Mouse (Mus musculus): ENCODE measurements at regions not wholly inside any gene's neighbourhood (a gene's known extent, or its start where the extent isn't known, plus 50 kb on each side); places are given as distances from the start of the nearest gene placed in this dataset.

GRCm38 (mm10) chr11:6987995-6988394 lies 75.3 kb upstream of the Adcy1 start:
- H3K9me3 ChIP-seq (ENCODE audit: control insufficient read depth, low read length), result no peaks in the 10 kb centered on the region; the same call in 1 of the 2 replicates
- no peak overlapping the region for H3K4me3 ChIP-seq (ENCODE audit: low read depth, low read length)
- H3K4me2 ChIP-seq (ENCODE audit: low read depth, severe bottlenecking), result no peak overlapping the region
- no peaks in the 10 kb centered on the region for H3K36me3 ChIP-seq (ENCODE audit: control insufficient read depth, insufficient read depth, low read length)
- no peak for ATAC-seq (ENCODE audit: insufficient number of reproducible peaks, low FRiP score, low TSS enrichment, low read depth)
- H3K27ac ChIP-seq (replicated peaks; ENCODE audit: low read depth, low read length), result no peak overlapping the region
- WGBS, result 69% methylated on average over 2 of the region's 2 CpGs
- DNase-seq (ENCODE audit: low spot score), result no peak
- H3K4me1 ChIP-seq (ENCODE audit: control insufficient read depth, insufficient read depth, low read length), result peaks cover 5% of the 10 kb centered on the region; the same call in 1 of the 2 replicates
- no peaks in the 10 kb centered on the region for H3K27me3 ChIP-seq (ENCODE audit: control insufficient read depth, insufficient read depth, low read length)
- H3K9ac ChIP-seq (ENCODE audit: low read length), result no peak overlapping the region

- Histone ChIP-seq H3K27ac (replicated peaks; ENCODE audit: low read depth, low read length) (no peak overlapping the region), H3K9ac (ENCODE audit: low read length) (no peak overlapping the region), H3K4me1 (ENCODE audit: control insufficient read depth, insufficient read depth, low read length) (peaks cover 5% of the 10 kb centered on the region; the same call in 1 of the 2 replicates), H3K27me3 (ENCODE audit: control insufficient read depth, insufficient read depth, low read length) (no peaks in the 10 kb centered on the region), H3K36me3 (ENCODE audit: control insufficient read depth, insufficient read depth, low read length) (no peaks in the 10 kb centered on the region), H3K4me2 (ENCODE audit: low read depth, severe bottlenecking) (no peak overlapping the region), H3K9me3 (ENCODE audit: control insufficient read depth, low read length) (no peaks in the 10 kb centered on the region; the same call in 1 of the 2 replicates), H3K4me3 (ENCODE audit: low read depth, low read length) (no peak overlapping the region)
- DNase-seq (ENCODE audit: low spot score), result no peak
- no peak for ATAC-seq (ENCODE audit: insufficient number of reproducible peaks, low FRiP score, low TSS enrichment, low read depth)
- 91% methylated on average over 1 of the region's 1 CpGs for WGBS
Observed at GRCm38 (mm10) chr11:6987105-6987504, 76.2 kb upstream of the Adcy1 start.

GRCm38 (mm10) chr11:6982076-6982475 lies 81.2 kb upstream of the Adcy1 start:
- ATAC-seq (ENCODE audit: insufficient number of reproducible peaks, low FRiP score, low TSS enrichment, low read depth) (no peak), DNase-seq (ENCODE audit: low spot score) (no peak)
- H3K27ac ChIP-seq (replicated peaks; ENCODE audit: low read depth, low read length), result no peak overlapping the region
- no peaks in the 10 kb centered on the region for H3K4me1 ChIP-seq (ENCODE audit: control insufficient read depth, insufficient read depth, low read length)
- H3K4me3 ChIP-seq (ENCODE audit: low read depth, low read length), result no peak overlapping the region
- H3K36me3 ChIP-seq (ENCODE audit: control insufficient read depth, insufficient read depth, low read length), result no peaks in the 10 kb centered on the region
- no peaks in the 10 kb centered on the region for H3K27me3 ChIP-seq (ENCODE audit: control insufficient read depth, insufficient read depth, low read length)
- no peaks in the 10 kb centered on the region; the same call in 1 of the 2 replicates for H3K9me3 ChIP-seq (ENCODE audit: control insufficient read depth, low read length)
- 92% methylated on average over 7 of the region's 7 CpGs for WGBS
- no peak overlapping the region for H3K4me2 ChIP-seq (ENCODE audit: low read depth, severe bottlenecking)
- no peak overlapping the region for H3K9ac ChIP-seq (ENCODE audit: low read length)

GRCm38 (mm10) chr11:6979656-6980055 lies 83.6 kb upstream of the Adcy1 start:
- Histone ChIP-seq H3K4me3 (ENCODE audit: low read depth, low read length) (no peak overlapping the region), H3K36me3 (ENCODE audit: control insufficient read depth, insufficient read depth, low read length) (no peaks in the 10 kb centered on the region), H3K9me3 (ENCODE audit: control insufficient read depth, low read length) (no peaks in the 10 kb centered on the region; the same call in 1 of the 2 replicates), H3K4me1 (ENCODE audit: control insufficient read depth, insufficient read depth, low read length) (no peaks in the 10 kb centered on the region), H3K9ac (ENCODE audit: low read length) (no peak overlapping the region), H3K27ac (replicated peaks; ENCODE audit: low read depth, low read length) (no peak overlapping the region), H3K27me3 (ENCODE audit: control insufficient read depth, insufficient read depth, low read length) (no peaks in the 10 kb centered on the region), H3K4me2 (ENCODE audit: low read depth, severe bottlenecking) (no peak overlapping the region)
- ATAC-seq (ENCODE audit: insufficient number of reproducible peaks, low FRiP score, low TSS enrichment, low read depth) (no peak), DNase-seq (ENCODE audit: low spot score) (no peak)
- WGBS, result 90% methylated on average over 3 of the region's 3 CpGs

GRCm38 (mm10) chr11:6969196-6969595 lies 94.1 kb upstream of the Adcy1 start:
- DNase-seq (ENCODE audit: low spot score) (no peak), ATAC-seq (ENCODE audit: insufficient number of reproducible peaks, low FRiP score, low TSS enrichment, low read depth) (no peak)
- WGBS, result 82% methylated on average over 1 of the region's 1 CpGs
- Histone ChIP-seq H3K4me1 (ENCODE audit: control insufficient read depth, insufficient read depth, low read length) (no peaks in the 10 kb centered on the region), H3K27me3 (ENCODE audit: control insufficient read depth, insufficient read depth, low read length) (no peaks in the 10 kb centered on the region), H3K9me3 (ENCODE audit: control insufficient read depth, low read length) (no peaks in the 10 kb centered on the region), H3K4me2 (ENCODE audit: low read depth, severe bottlenecking) (no peak overlapping the region), H3K36me3 (ENCODE audit: control insufficient read depth, insufficient read depth, low read length) (no peaks in the 10 kb centered on the region), H3K4me3 (ENCODE audit: low read depth, low read length) (no peak overlapping the region), H3K27ac (replicated peaks; ENCODE audit: low read depth, low read length) (no peak overlapping the region), H3K9ac (ENCODE audit: low read length) (no peak overlapping the region)

- H3K27ac ChIP-seq (replicated peaks; ENCODE audit: low read depth, low read length), result no peak overlapping the region
- H3K4me3 ChIP-seq (ENCODE audit: low read depth, low read length), result no peak overlapping the region
- no peak for DNase-seq (ENCODE audit: low spot score)
- H3K36me3 ChIP-seq (ENCODE audit: control insufficient read depth, insufficient read depth, low read length), result no peaks in the 10 kb centered on the region
- no peaks in the 10 kb centered on the region for H3K4me1 ChIP-seq (ENCODE audit: control insufficient read depth, insufficient read depth, low read length)
- WGBS, result 91% methylated on average over 5 of the region's 5 CpGs
- no peaks in the 10 kb centered on the region for H3K27me3 ChIP-seq (ENCODE audit: control insufficient read depth, insufficient read depth, low read length)
- no peak overlapping the region for H3K4me2 ChIP-seq (ENCODE audit: low read depth, severe bottlenecking)
- H3K9me3 ChIP-seq (ENCODE audit: control insufficient read depth, low read length), result no peaks in the 10 kb centered on the region
- ATAC-seq (ENCODE audit: insufficient number of reproducible peaks, low FRiP score, low TSS enrichment, low read depth), result no peak
- no peak overlapping the region for H3K9ac ChIP-seq (ENCODE audit: low read length)
Observed at GRCm38 (mm10) chr11:6966968-6967367, 96.3 kb upstream of the Adcy1 start.

GRCm38 (mm10) chr11:6964524-6964923 lies 98.8 kb upstream of the Adcy1 start:
- Histone ChIP-seq H3K4me2 (ENCODE audit: low read depth, severe bottlenecking) (no peak overlapping the region), H3K9ac (ENCODE audit: low read length) (no peak overlapping the region), H3K9me3 (ENCODE audit: control insufficient read depth, low read length) (no peaks in the 10 kb centered on the region), H3K27ac (replicated peaks; ENCODE audit: low read depth, low read length) (no peak overlapping the region), H3K4me1 (ENCODE audit: control insufficient read depth, insufficient read depth, low read length) (no peaks in the 10 kb centered on the region), H3K4me3 (ENCODE audit: low read depth, low read length) (no peak overlapping the region), H3K36me3 (ENCODE audit: control insufficient read depth, insufficient read depth, low read length) (no peaks in the 10 kb centered on the region), H3K27me3 (ENCODE audit: control insufficient read depth, insufficient read depth, low read length) (no peaks in the 10 kb centered on the region)
- DNase-seq (ENCODE audit: low spot score), result no peak
- 59% methylated on average over 2 of the region's 2 CpGs for WGBS
- no peak for ATAC-seq (ENCODE audit: insufficient number of reproducible peaks, low FRiP score, low TSS enrichment, low read depth)

- Histone ChIP-seq H3K27me3 (ENCODE audit: control insufficient read depth, insufficient read depth, low read length) (no peaks in the 10 kb centered on the region), H3K4me2 (ENCODE audit: low read depth, severe bottlenecking) (no peak overlapping the region), H3K9me3 (ENCODE audit: control insufficient read depth, low read length) (no peaks in the 10 kb centered on the region), H3K27ac (replicated peaks; ENCODE audit: low read depth, low read length) (no peak overlapping the region), H3K4me1 (ENCODE audit: control insufficient read depth, insufficient read depth, low read length) (no peaks in the 10 kb centered on the region), H3K36me3 (ENCODE audit: control insufficient read depth, insufficient read depth, low read length) (no peaks in the 10 kb centered on the region), H3K9ac (ENCODE audit: low read length) (no peak overlapping the region), H3K4me3 (ENCODE audit: low read depth, low read length) (no peak overlapping the region)
- DNase-seq (ENCODE audit: low spot score), result no peak
- ATAC-seq (ENCODE audit: insufficient number of reproducible peaks, low FRiP score, low TSS enrichment, low read depth), result no peak
- 80% methylated on average over 3 of the region's 3 CpGs for WGBS
Observed at GRCm38 (mm10) chr11:6963600-6963999, 99.7 kb upstream of the Adcy1 start.

GRCm38 (mm10) chr11:6962786-6963575 lies 100.3 kb upstream of the Adcy1 start:
- 93% methylated on average over 1 of the region's 1 CpGs for WGBS
- DNase-seq (ENCODE audit: low spot score), result no peak
- ATAC-seq (ENCODE audit: insufficient number of reproducible peaks, low FRiP score, low TSS enrichment, low read depth), result no peak
- Histone ChIP-seq H3K4me1 (ENCODE audit: control insufficient read depth, insufficient read depth, low read length) (no peaks in the 10 kb centered on the region), H3K27me3 (ENCODE audit: control insufficient read depth, insufficient read depth, low read length) (no peaks in the 10 kb centered on the region), H3K9me3 (ENCODE audit: control insufficient read depth, low read length) (no peaks in the 10 kb centered on the region), H3K27ac (replicated peaks; ENCODE audit: low read depth, low read length) (no peak overlapping the region), H3K36me3 (ENCODE audit: control insufficient read depth, insufficient read depth, low read length) (no peaks in the 10 kb centered on the region), H3K4me3 (ENCODE audit: low read depth, low read length) (no peak overlapping the region), H3K4me2 (ENCODE audit: low read depth, severe bottlenecking) (no peak overlapping the region), H3K9ac (ENCODE audit: low read length) (no peak overlapping the region)
